Mouse (Mus musculus) right cerebral cortex, postnatal 25 days (tissue): ENCODE measurements around the gene Olfr920.

Source experiments
- DNase-seq: peaks from one replicate; pipeline ENCODE4 v3.0.0; 2022

Gene Olfr920

DNA sequence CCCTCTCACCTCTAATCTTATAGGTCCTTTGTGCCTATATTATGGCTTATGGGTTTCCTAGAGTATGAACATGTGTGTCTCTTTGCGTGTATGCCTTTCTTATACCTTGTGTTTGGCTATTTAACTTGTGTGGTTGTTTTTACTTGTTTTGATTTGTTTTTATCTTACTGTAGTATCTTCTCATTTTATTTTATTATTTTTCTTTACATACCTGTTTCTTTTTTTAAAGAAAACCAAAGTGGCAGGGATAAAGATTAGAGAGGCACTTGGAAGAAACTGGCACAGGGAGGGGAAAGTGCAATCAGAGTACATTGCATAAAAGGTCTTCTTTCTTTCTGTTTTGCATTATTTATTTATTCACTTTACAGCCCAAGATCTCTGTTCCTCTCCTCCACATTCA, at the start of gene Olfr920:
TSS of gene Olfr920 (plus strand) at position 301 of the 400 bp plus-strand sequence.
- DNase-seq: no peak

DNA sequence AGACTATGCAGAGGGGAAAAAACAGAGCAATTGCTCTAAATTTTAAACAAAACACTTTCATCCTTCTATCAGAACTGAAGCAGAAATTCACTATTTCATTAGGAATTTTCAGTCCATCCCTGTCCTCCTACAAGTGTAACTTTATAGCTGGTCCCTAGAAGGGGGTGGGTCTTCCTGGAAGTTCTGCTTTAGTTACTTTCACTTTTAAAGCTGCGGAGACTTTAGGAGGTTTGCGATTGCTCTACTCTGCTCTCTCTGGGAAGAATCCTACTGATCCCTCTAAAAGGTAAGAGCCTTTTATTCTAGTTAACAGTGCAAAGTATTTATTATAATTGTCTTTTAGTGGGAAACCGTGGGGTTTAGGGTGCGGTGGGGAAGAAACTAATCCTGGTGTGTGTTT, 34.0 kb upstream of the Olfr920 start, which contains the start of gene Vwa5a:
TSS of gene Vwa5a (plus strand) at position 167 of the 400 bp plus-strand sequence.
- no peak for DNase-seq

DNA sequence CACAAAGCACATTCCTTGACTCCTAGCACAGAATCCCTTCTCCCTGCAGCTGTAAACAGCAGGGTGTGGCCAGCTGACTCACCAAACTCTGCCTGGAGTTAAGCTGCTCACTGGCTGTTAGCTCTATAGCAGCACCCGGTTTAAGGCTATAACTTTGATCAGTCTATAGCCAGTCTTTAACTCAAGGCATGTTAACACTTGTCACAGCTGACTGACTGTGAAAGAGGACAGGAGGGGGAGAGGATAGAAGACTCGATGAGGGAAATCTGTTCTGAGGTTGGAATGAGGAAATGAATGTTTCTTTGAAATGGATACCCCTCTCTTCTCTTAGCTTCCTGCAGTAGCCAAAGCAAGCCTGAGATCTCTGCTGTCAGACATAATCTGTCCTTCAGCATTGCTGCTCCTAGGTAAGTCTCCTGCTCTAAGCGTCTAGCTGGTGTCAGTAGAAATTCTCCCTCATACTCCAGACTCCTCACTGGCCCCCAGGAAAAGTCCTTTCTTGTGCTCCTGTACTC, 33.1 kb upstream of the Olfr920 start:
- no peak for DNase-seq

DNA sequence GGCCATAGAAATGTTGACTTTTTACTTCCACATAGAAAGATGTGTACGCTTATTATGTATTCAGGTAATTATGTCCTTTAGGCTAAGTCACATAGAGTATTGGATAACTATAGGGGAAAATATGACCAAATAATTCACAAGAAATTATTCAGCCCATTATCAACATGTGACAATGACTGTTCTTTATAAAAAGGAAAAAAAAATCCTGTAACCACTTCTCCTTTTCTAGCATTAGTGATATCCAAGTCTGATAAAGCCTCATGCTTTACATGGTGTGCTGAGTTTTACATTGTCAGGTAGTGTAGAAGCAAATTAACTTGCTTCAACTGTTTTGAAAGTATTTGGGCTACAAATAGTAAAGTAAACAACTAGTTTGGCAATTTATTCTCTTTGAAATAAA, 28.1 kb upstream of the Olfr920 start:
- no peak for DNase-seq

DNA sequence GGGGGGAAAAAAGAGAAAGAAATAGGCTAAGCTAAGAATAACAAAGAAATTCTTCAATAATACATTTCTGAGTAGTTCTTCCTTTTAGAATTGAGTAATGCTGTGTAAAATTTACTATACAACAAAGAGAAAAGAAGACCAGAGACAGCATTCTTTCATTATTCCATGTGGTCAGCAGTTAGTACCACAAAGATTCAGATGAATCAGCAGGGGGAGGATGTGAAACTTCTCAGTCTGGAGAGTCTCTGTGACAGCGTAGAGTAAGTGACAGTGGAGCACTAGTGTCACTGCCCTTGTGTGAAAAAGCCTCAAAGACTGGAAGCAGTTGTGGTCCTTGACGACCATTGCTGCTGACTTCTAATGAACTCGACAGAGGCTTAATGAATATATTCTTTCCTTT, 23.9 kb upstream of the Olfr920 start:
- no peak for DNase-seq

DNA sequence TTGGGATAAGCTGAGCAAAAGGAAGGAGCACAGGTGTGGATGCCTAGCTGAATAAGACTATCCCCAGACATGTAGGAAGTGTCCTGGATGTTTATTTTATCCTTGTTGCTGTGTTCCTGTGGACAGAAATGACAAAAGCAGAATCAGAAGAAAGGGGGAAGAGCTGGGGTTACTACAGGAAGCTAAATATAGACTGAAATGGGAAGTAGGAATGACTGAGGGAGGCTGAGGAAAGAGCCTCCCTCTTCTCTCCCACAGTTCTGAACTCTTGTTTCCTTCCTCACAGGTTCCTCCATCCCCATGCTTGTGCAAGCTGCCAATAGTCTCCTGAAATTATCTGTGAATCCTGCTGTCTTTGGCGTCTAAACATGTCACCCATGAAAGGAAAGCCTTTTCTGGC, 10.7 kb upstream of the Olfr920 start:
- no peak for DNase-seq

DNA sequence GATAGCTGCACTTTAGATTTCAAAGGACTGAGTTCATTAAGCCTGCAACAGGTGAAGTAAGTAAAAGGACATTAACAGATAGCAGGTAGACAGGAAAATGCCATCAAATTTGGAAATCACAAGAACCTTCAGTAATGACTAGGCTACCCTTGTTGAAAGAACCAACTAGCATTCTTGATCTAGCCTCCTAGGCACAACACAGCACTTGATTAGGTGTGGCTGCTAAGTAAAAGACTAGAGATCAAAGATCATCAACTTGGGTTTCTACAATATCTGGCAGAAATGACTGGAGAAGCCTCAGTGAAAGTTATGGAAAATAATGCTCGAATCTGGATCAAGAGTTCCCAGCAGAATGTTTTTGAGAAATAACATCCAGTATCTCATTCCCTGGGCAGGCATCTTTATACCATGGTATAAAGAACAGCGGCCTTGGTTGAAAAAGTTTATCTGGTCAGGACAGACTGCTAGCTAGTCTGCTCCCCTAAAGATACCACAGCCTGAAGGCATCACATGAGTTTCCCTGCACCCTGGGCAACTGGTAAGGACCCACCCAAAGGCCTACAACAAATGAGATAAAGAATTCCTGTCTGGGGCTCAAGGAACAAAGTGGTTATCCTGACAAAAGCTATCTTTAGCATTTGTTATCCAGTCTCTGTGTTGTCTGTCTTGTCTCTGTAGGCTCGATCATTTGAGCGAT, 7.3 kb upstream of the Olfr920 start:
- DNase-seq: no peak

DNA sequence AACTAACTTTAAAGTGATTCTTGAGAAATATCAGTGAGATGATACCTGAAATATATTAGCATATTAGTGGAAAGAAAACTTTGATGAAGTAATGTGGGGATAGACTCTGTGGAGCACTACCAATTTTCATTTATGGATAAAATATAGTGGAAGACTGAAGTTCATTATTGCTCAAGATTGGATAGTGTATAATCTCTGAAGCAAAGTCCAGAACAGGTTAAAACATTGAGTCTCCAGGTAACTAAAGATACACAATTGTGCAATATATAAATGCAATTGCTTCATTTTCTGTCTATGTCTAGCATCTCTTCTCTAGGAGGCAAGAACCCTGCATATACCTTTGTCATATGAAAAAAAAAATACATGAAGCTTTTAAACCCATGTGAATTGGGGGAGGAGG, 20.7 kb downstream of the Olfr920 start, which contains the start of gene Olfr921:
TSS of gene Olfr921 (plus strand) at position 301 of the 400 bp plus-strand sequence.
- no peak for DNase-seq

DNA sequence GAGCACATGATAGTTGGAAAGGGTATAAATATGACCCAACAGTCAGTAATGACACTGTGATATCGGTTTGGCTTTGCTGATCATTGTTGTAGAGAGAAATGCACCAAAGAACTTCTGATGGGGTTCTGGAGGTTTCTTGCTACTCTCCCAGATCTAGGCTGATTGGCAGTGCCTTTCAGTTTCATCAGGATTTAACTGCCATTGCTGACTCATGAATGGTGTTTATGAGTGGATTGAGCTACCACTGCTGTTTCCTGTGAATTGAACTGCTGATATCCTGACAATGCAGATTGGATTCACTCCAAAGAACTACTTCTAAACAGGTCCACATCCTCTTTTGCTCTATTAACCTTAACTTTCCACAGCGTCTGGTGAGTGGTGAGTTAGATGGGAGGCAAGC, 40.6 kb downstream of the Olfr920 start:
- DNase-seq: no peak

DNA sequence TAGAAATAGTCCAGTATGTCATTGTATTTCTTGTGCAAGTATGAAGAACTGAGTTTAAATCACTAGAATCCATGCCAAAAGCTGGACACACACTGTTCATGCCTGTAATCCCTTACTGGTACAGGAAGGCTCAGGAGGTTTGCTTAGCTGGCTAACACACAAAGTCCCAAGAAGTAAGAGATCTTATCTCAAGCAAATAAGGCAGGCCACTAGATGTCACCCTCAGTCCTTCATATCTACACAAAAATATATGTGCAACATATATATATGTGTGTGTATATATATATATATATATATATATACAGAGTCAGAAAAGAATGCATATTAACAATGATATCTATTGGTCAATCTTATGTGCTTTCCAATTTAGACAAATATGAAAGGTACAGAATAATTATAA, 53.6 kb downstream of the Olfr920 start:
- DNase-seq: no peak
